Mouse (Mus musculus): ENCODE measurements at regions not wholly inside any gene's neighbourhood (a gene's known extent, or its start where the extent isn't known, plus 50 kb on each side); places are given as distances from the start of the nearest gene placed in this dataset.

DNA sequence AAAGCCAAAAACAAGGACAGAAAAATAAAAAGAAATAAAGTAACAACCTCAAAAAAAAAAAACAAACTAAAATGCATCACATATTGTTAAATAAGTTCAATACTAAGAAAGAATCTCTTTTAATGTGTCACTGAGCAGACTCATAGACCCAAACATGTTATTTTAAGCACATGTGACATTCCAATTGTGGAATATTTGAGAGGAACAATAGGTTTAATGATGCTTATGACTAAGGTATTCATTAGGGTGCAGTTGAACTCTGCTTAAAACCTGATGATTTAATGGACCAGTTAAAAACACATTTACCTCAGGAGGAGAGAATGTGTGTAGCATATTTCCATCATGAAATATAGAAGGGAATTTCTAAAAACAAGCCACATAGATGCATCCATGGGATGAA is 302.4 kb downstream of the Hdgfl1 start:
- TF ChIP-seq CTCF (IDR thresholded peaks at IDR 0.05; ENCODE audit: low read depth) (no peak), EP300 (IDR thresholded peaks at IDR 0.05; ENCODE audit: low read depth) (no peak)
